Mouse (Mus musculus) stomach, embryonic 16.5 days (tissue): Measurements from ENCODE around the gene Dchs2. TPM values are rescaled to one million over a fixed set of nuclear protein-coding genes. Genes with fewer than 3 reads are reported as not detected.

Source experiments
- ATAC-seq: fragments of 200-750 bp; cut with Nextera tagmentation; 2 replicates; pipeline ENCODE4 v1.8.0; 2017; ENCODE audit warnings: moderate number of reproducible peaks, moderate TSS enrichment; ENCODE audit not compliant: insufficient read depth, low FRiP score
- H3K27ac ChIP-seq: fragments of 300-500 bp; sonication (generic); 2 replicates; pipeline ENCODE4 v1.5.1; 2014; ENCODE audit warnings: low read length
- H3K27me3 ChIP-seq: fragments of 300-500 bp; sonication (generic); 2 replicates; pipeline ENCODE4 v1.6.1; 2014; ENCODE audit warnings: low read length, control low read depth, mixed read lengths; ENCODE audit not compliant: control insufficient read depth, insufficient read depth
- H3K36me3 ChIP-seq: fragments of 300-500 bp; sonication (generic); 2 replicates; pipeline ENCODE4 v1.6.1; 2014; ENCODE audit warnings: low read length; ENCODE audit not compliant: control insufficient read depth, insufficient read depth
- H3K4me1 ChIP-seq: fragments of 300-500 bp; sonication (generic); 2 replicates; pipeline ENCODE4 v1.6.1; 2014; ENCODE audit warnings: low read length, control low read depth, mixed read lengths; ENCODE audit not compliant: control insufficient read depth, insufficient read depth
- H3K4me2 ChIP-seq: fragments of 300-500 bp; sonication (generic); 2 replicates; pipeline ENCODE4 v1.6.1; 2014; ENCODE audit warnings: low read depth, low read length, mixed read lengths
- H3K4me3 ChIP-seq: fragments of 300-500 bp; sonication (generic); replicated peaks from 2 replicates; pipeline ENCODE4 v1.5.1; 2014; ENCODE audit warnings: mild to moderate bottlenecking, low read length
- H3K9ac ChIP-seq: fragments of 300-500 bp; sonication (generic); 2 replicates; pipeline ENCODE4 v1.6.1; 2014; ENCODE audit warnings: low read length
- H3K9me3 ChIP-seq: fragments of 300-500 bp; sonication (generic); replicated peaks from 2 replicates; pipeline ENCODE4 v1.6.1; 2016; ENCODE audit warnings: low read length, control low read depth; ENCODE audit not compliant: control insufficient read depth
- WGBS: fragments of 180-500 bp; shearing (Covaris S2); extraction: QIAGEN DNeasy Blood & Tissue Kit; methylation state at CpG from one replicate; pipeline ENCODE4 v1.1.7; 2014; 5-methylcytosine and 5-hydroxymethylcytosine counted together
- polyA plus RNA-seq: library from polyadenylated mRNA; unstranded; fragments of >200 nt; fragmentation: Nextera tagmentation; extraction: Ambion mirVana; gene quantifications from 2 replicates; pipeline ENCODE4 v1.2.1, GENCODE M21; 2015

Gene Dchs2
- polyA plus RNA-seq, 1 experiment from 2014 or later = 0.62 TPM

GRCm38 (mm10) chr3:83218059-83218458, 90.3 kb downstream of the Dchs2 start:
- Histone ChIP-seq H3K27ac (no peak overlapping the region), H3K27me3 (no peaks in the 10 kb centered on the region; the same call in 1 of the 2 replicates), H3K4me2 (no peak overlapping the region), H3K36me3 (no peaks in the 10 kb centered on the region), H3K9ac (no peak overlapping the region), H3K4me3 (no peak overlapping the region), H3K4me1 (peaks cover 2% of the 10 kb centered on the region; the same call in 1 of the 2 replicates), H3K9me3 (no peaks in the 10 kb centered on the region)
- no peak for ATAC-seq
- WGBS = 77% methylated on average over 4 of the region's 4 CpGs

- WGBS = 83% methylated on average over 2 of the region's 2 CpGs
- no peak overlapping the region for H3K4me3 ChIP-seq
- ATAC-seq = no peak
- H3K27ac ChIP-seq = no peak overlapping the region
- no peaks in the 10 kb centered on the region for H3K9me3 ChIP-seq
- no peaks in the 10 kb centered on the region; the same call in 1 of the 2 replicates for H3K27me3 ChIP-seq
- H3K9ac ChIP-seq = no peak overlapping the region
- H3K36me3 ChIP-seq = no peaks in the 10 kb centered on the region
- H3K4me2 ChIP-seq = no peak overlapping the region
- no peaks in the 10 kb centered on the region for H3K4me1 ChIP-seq
These were observed 92.4 kb downstream of the Dchs2 start for GRCm38 (mm10) chr3:83220101-83220500.

- no peak overlapping the region for H3K4me3 ChIP-seq
- no peak overlapping the region for H3K4me2 ChIP-seq
- H3K9ac ChIP-seq = no peak overlapping the region
- ATAC-seq = peak; percentile 42; the same call in 1 of the 2 replicates
- no peaks in the 10 kb centered on the region for H3K36me3 ChIP-seq
- no peaks in the 10 kb centered on the region; the same call in 1 of the 2 replicates for H3K27me3 ChIP-seq
- WGBS = 46% methylated on average over 5 of the region's 5 CpGs
- no peaks in the 10 kb centered on the region for H3K9me3 ChIP-seq
- H3K4me1 ChIP-seq = no peaks in the 10 kb centered on the region
- H3K27ac ChIP-seq = no peak overlapping the region
These were observed 94.4 kb downstream of the Dchs2 start for GRCm38 (mm10) chr3:83222125-83222524.

- Histone ChIP-seq H3K9ac (no peak overlapping the region), H3K36me3 (no peaks in the 10 kb centered on the region), H3K4me1 (no peaks in the 10 kb centered on the region), H3K4me3 (no peak overlapping the region), H3K9me3 (no peaks in the 10 kb centered on the region), H3K27ac (no peak overlapping the region), H3K27me3 (no peaks in the 10 kb centered on the region), H3K4me2 (no peak overlapping the region)
- ATAC-seq = no peak
- WGBS = 56% methylated on average over 9 of the region's 9 CpGs
These were observed 100.6 kb downstream of the Dchs2 start for GRCm38 (mm10) chr3:83228383-83228782.

- no peak overlapping the region for H3K4me2 ChIP-seq
- no peak for ATAC-seq
- WGBS = 85% methylated on average over 2 of the region's 2 CpGs
These were observed 102.6 kb downstream of the Dchs2 start for GRCm38 (mm10) chr3:83230326-83230725.

GRCm38 (mm10) chr3:83234457-83234856, 106.7 kb downstream of the Dchs2 start:
- Histone ChIP-seq H3K27ac (no peak overlapping the region), H3K4me1 (no peaks in the 10 kb centered on the region), H3K36me3 (no peaks in the 10 kb centered on the region), H3K4me2 (no peak overlapping the region), H3K4me3 (no peak overlapping the region), H3K9me3 (no peaks in the 10 kb centered on the region), H3K9ac (no peak overlapping the region), H3K27me3 (no peaks in the 10 kb centered on the region)
- 54% methylated on average over 4 of the region's 4 CpGs for WGBS
- ATAC-seq = no peak

More at GRCm38 (mm10) chr3:83230326-83230725, 102.6 kb downstream of the Dchs2 start:
- Histone ChIP-seq H3K4me1 (no peaks in the 10 kb centered on the region), H3K9ac (no peak overlapping the region), H3K36me3 (no peaks in the 10 kb centered on the region), H3K27me3 (no peaks in the 10 kb centered on the region), H3K27ac (no peak overlapping the region), H3K4me3 (no peak overlapping the region), H3K9me3 (no peaks in the 10 kb centered on the region)

- H3K9me3 ChIP-seq = no peaks in the 10 kb centered on the region
- no peak overlapping the region for H3K27ac ChIP-seq
- WGBS = 79% methylated on average over 5 of the region's 5 CpGs
- H3K27me3 ChIP-seq = no peaks in the 10 kb centered on the region
- no peak overlapping the region for H3K9ac ChIP-seq
- no peak overlapping the region for H3K4me3 ChIP-seq
- no peak for ATAC-seq
- H3K4me1 ChIP-seq = no peaks in the 10 kb centered on the region
- no peak overlapping the region for H3K4me2 ChIP-seq
- no peaks in the 10 kb centered on the region for H3K36me3 ChIP-seq
These were observed 107.3 kb downstream of the Dchs2 start for GRCm38 (mm10) chr3:83235061-83235460.

GRCm38 (mm10) chr3:83246536-83246935, 118.8 kb downstream of the Dchs2 start:
- Histone ChIP-seq H3K4me1 (no peaks in the 10 kb centered on the region), H3K27ac (no peak overlapping the region), H3K4me2 (no peak overlapping the region), H3K36me3 (no peaks in the 10 kb centered on the region), H3K9ac (no peak overlapping the region), H3K27me3 (no peaks in the 10 kb centered on the region), H3K9me3 (no peaks in the 10 kb centered on the region), H3K4me3 (no peak overlapping the region)
- WGBS = 71% methylated on average over 5 of the region's 5 CpGs
- ATAC-seq = no peak

GRCm38 (mm10) chr3:83250001-83250545, 122.3 kb downstream of the Dchs2 start:
- no peak for ATAC-seq

More at GRCm38 (mm10) chr3:83250001-83250545, 122.3 kb downstream of the Dchs2 start:
- Histone ChIP-seq H3K9me3 (no peaks in the 10 kb centered on the region), H3K27me3 (no peaks in the 10 kb centered on the region), H3K36me3 (no peaks in the 10 kb centered on the region), H3K9ac (no peak overlapping the region), H3K4me1 (no peaks in the 10 kb centered on the region), H3K4me2 (no peak overlapping the region), H3K27ac (no peak overlapping the region), H3K4me3 (no peak overlapping the region)
- 60% methylated on average over 4 of the region's 4 CpGs for WGBS
